Mouse (Mus musculus): Measurements from ENCODE around the gene Ppox. TPM values are rescaled to one million over a fixed set of nuclear protein-coding genes. Genes with fewer than 3 reads are reported as not detected.
"Not testable (repeated sequence)": the region's sequence is repeated elsewhere in the genome, so short reads cannot be mapped to it uniquely, and the experiment has no call there.

Gene Ppox
- polyA plus RNA-seq, 2 experiments from 2014 or later, result 53.6 to 58.0 TPM

DNA sequence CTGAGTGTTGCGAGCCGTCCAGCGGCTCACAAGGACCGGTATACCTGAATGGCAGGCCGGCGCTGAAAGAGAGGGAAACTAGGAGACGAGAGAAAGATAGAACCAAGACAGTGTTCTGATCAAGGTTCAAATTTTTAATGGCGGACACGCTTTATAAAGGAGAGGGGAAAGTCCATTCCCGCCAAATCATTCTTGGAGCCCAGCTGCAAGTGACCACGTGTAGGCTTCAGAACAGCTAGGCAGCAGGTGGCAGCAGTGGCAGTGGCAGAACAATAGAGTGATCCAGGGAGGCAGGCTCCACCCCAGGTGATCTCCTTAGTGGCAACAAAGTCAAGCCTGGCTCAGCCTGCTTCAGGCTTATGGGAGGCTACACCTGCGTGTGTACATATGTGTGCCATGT, 39.0 kb downstream of the Ppox start:
- not testable (repeated sequence) for ATAC-seq

DNA sequence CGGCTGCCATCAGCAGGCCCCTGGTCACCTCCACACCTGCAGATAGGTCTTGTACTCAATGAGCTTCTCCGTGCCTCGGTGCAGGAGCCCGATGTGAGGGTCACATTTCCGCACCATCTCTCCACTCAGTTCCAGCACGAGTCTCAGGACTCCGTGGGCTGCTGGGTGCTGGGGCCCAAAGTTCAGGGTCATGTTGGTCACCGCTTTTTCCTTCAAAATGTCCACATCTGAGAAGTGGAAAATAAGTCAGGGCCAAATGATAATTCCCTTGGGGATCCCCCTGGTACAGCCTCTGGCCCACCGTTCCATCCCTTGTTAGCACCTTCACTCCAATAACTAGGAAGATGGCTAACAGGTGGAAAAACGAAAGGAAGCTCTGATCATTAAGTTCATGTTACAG, 40.1 kb downstream of the Ppox start:
- ATAC-seq, result no peak

DNA sequence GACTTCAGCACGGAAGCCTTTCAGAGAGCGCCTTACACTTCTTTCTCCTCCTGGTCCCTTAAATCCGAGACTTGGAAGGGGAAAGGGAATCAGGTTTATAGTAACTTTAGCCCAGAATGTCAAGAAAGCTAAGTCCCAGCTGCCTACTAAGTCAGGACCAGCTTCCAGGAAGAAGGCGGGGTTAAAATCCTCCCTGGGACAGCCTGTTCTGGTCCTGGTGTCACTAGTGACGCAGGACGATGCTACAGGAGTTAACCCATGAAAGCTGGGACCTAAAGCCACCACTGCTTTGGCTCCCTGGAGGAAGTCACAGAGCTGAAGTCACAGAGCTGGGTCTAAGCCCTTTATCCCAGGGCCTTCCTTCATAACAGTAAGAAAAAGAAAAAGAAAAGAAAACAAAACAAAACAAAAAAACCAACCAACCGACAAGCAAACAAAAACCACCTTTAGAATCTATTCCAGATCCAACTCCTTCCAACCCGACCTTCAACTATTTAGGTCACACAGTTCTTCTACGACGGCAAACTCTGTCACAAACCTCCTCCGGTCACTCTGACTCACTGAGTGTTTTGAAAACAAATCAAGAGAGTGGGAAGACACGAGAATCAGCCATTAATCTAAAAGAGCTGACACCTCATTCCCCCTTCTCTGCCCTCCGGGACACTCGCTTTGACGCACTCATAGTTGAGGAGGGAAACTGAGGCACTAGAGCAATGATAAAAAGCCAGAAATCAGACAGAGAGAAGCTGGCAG, 40.8 kb downstream of the Ppox start:
- no peak for ATAC-seq

DNA sequence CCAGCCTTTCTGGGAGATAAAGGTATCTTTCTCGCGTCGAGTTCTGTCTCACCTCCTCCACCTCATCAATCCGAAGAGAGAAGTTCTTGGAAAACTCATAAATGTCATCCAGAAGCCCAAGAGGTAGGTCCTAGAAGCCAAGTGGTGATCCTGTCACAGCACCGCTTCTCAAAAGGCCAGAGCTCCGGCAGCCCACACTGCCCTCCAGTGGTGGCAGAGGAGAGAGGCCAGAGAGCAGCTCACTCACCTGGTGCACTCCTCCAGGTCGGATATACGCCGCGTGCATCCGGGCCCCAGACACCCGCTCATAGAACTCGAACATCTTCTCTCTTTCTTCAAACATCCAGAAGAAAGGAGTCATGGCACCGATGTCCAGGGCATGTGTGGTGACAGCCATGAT, 42.5 kb downstream of the Ppox start:
- ATAC-seq, result no peak

DNA sequence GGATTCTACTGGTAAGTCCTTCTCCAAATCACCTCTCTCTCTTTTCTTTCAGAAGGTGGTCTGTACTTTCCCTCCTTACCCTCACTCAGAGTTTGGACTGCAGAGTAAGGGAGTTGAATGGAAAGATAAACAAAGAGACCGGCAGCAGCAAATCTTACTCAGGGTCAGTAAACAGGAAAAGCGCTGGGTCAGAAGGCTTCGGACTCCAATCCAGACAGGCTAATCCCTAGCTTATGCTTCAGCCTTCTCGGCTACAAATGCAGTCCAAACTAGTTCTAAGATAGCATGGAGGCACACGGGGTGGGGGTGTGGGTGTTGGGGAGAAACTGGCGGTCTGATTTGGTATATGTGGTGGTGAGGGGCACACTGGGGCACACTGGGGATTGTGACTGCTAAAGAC, 43.5 kb downstream of the Ppox start:
- no peak for ATAC-seq

DNA sequence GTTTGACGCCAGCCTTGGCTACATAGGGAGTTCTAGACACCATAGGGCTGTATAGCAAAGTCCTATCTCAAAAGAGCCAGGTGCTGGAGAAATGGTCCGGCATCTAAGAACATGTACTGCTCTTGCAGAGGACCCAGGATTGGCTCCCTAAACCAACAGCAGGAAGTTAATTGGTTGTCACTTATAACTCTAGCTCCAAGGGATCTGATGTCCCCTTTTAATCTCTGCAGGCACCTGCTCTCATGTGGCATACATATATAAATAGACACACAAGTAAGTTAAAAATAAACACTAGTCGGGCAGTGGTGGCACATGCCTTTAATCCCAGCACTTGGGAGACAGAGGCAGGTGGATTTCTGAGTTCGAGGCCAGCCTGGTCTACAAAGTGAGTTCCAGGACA, 45.2 kb downstream of the Ppox start:
- ATAC-seq, result no peak

DNA sequence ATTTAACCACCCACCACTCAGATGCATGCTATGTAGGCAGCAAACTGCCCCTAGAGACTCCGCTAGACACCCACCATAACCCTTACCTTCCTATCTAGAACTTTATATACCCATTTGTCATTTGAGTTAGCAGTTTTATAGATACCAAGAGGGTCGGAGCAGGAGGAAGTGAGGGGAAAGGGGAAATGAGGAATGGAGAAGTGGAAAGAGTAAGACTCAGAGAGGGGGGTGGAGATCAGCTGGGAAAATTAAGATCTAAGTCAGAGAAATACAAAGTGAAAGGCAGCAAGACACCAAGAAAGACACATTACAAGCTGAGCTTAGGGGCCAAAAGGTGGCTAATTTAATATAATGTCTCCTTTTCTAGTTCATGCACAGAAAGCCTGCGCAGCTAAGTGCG, 46.4 kb downstream of the Ppox start:
- no peak for ATAC-seq

DNA sequence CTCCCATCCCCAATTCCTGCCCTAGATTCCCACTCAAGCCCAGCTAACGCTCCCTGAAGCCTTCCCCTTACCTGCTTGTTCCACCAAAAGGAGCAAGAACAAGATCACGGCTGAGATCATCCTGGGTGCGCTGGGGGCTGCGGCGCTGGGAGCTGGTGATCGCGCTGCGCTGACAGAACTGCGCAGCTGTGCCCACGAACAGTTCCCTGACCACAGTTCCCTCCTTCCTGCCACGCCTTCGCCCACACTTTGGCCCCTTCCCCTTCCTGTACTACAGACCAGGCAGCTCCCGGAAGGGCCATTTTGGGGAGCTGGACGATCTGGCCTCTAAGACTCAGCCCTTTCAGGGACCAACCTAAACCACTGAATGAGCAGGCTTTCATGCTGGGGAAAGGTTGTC, 46.9 kb downstream of the Ppox start, which contains the start of gene Fcer1g:
Gene Fcer1g, minus strand, starts transcription at position 240 of the 400 bp plus-strand sequence.
- no peak for ATAC-seq

DNA sequence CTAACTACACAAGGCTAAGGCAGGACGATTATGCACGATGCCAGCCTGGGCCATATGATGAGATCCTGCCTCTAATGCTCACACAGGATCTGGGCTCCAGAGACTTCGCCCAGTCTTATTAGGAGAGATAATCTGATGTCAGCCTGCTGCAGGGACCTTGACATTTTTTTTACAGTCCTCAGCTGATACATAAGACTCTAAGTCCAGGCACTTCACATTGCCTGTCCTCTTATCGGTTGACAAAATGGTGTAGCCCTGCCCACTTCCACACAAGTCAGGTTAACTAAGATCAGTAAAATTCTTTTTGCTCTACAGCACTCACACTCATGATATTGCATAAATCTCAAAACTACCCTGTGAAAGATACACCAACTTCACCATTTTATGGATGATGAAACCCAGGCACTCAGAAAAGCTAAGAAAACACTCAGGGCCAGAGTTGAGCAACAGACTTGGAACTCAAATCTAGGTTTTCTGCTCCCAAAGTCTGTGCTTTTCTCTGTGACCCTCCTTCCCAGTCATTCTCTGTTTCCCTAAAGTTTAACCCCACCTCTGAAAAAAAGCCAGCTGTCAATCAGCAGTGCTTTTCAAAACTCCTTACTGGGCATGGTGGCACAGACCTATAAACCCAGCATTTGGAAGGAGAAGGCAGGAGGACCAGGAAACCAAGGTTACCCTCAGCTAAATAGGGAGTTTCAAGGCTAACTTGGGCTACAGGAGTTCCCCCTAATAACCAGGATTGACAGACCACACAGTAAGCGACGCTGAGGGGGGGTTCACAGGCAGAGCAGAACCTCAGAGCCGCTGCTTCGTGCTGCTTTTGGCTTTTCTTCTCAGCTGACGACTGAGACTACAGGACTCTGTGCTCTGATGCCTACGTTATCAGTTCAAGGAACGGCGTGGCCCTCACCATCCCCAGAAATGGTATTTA, 47.9 kb downstream of the Ppox start:
- ATAC-seq, result no peak

DNA sequence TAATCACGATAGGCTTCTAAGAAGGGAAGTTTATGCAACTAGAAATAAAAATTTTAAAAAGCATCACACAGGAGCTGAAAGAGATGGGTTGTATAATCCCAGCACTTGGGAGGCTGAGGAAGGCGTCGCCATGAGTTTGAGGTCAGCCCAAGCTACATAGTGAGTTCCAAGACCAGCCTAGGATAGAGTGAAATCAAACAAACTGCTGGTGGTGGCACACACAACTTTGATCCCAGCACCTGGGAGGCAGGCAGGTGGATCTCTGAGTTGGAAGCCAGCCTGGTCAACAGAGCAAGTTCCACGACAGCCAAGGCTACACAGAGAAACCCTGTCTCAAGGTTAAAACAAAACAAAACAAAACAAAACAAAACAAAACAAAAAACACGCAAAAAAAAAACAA, 48.6 kb downstream of the Ppox start:
- ATAC-seq, result no peak

DNA sequence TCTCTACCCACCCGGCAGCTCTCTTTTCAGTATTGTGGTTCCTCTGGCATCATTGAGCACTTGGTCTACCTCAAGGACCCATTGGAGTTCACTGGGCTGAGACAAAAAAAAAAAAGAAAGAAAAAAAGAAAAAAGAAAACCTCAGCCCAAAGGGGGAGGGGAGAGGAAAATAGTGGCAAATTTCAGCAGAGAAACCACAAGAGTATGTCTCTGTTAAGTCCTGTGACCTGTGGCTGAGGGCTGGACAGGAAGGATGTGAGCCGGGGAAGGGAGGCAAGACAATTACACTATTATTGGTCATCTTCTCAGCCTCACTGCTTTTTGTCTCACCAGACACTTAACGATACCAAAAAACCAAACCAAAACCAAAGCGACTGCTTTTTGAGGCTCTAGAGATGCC, 49.1 kb downstream of the Ppox start:
- ATAC-seq, result no peak

DNA sequence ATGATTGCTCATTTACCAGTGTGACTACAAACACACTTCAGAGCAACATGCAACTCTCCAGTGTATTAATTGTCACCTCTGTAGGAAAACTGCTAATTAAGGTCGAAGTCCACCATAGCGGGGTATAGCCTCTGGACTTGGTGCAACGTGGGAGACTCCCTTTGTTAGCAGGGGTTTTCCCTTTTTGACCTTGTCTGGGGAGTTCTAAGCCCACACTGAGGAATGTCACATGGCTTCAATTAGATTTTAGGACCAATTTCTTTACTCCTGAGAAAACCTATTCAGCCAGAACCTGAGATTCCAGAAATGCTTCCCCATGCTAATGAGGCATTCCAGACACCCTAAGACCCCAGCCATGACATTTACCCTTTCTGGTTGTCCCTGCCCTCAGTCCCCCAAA, 50.8 kb downstream of the Ppox start:
- ATAC-seq, result no peak

DNA sequence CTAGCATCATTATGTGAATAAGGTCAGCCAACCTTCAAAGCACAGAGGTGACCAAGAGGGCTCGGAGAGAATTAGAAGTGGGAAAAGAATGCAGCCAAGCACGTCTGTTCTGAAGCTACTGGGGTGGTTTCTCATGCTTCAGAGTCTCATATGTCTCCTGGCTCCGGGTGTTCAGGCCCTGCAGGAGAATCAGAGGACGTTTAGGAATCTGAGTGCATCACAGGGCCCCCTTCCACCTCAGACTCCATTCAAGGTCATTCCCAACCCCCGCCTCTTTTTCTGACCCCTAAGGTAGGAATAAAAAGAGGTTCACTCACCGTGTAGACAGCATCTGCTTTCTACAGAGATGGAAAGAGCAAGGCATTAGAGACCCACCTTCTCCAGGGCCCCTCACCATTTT, 51.2 kb downstream of the Ppox start:
- no peak for ATAC-seq

DNA sequence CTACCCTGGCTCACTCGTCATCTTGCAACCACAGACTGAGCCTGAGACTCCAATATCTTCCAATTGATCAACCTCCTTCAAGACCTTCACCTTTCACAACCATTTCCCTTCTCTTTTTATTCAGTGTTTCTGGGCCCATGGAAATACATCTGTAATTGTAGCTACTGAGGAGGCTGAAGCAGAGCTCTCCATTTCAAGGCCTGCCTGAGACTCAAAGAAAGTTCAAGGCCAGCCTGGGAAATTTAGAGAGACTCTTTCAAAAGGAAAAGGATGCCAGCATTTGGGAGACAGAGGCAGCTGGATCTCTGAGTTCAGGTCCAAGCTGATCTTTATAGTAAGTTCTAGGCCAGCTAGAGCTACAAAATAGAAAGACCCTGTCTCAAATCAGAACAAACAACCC, 53.1 kb downstream of the Ppox start:
- no peak for ATAC-seq

DNA sequence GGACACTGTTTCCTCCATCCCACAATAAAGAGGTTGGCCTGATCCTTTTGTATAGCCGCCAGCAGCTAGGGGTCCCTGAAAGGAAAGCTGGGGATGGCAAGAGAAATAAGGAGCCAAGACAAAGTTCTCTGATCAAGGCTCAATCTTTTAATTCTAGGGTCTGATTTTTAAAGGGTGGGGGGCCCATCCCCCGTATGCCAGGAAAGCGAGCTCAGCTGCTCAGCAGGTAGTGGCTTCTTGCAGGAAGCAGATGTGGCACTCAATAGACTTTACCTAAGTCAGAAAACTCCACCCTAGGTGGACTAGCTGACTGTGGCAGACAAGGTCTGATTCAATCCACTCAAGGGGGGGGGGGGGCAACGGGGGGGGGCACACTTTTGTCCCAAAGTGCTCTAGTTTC, 54.2 kb downstream of the Ppox start:
- ATAC-seq, result no peak

Other genes starting within 250 kb of the Ppox start
- under 1 TPM in 1 of 2 experiments, not detected in 1; 0.45 TPM for gene Fcgr3, start 216.3 kb downstream of the Ppox start, polyA plus RNA-seq (2017; shearing (Covaris generic))
- 1 to 10 TPM; 2.1 to 2.4 TPM for gene Cfap126, start 167.3 kb downstream of the Ppox start, polyA plus RNA-seq (2017; shearing (Covaris generic))
- 100 to 1,000 TPM; 102 to 131 TPM for gene Sdhc, start 130.6 kb downstream of the Ppox start, polyA plus RNA-seq (2017; shearing (Covaris generic))
- not detected for gene Mpz, start 130.5 kb downstream of the Ppox start, polyA plus RNA-seq (2017; shearing (Covaris generic))
- not detected for gene Pcp4l1, start 84.9 kb downstream of the Ppox start, polyA plus RNA-seq (2017; shearing (Covaris generic))
- under 1 TPM; 0.40 to 0.66 TPM for gene Nr1i3, start 67.2 kb downstream of the Ppox start, polyA plus RNA-seq (2017; shearing (Covaris generic))
- 10 to 100 TPM; 25.1 to 27.8 TPM for gene Tomm40l, start 58.7 kb downstream of the Ppox start, polyA plus RNA-seq (2017; shearing (Covaris generic))
- gene Apoa2, start 56.1 kb downstream of the Ppox start, polyA plus RNA-seq (2017; shearing (Covaris generic)), result not detected
- gene Fcer1g, start 46.8 kb downstream of the Ppox start, polyA plus RNA-seq (2017; shearing (Covaris generic)), result 1 to 10 TPM; 1.7 to 4.0 TPM
- under 1 TPM in 1 of 2 experiments, not detected in 1; 0.09 TPM for gene Adamts4, start 30.8 kb downstream of the Ppox start, polyA plus RNA-seq (2017; shearing (Covaris generic))
- 100 to 1,000 TPM; 108 to 141 TPM for gene Ndufs2, start 29.8 kb downstream of the Ppox start, polyA plus RNA-seq (2017; shearing (Covaris generic))
- 10 to 100 TPM; 33.1 to 35.7 TPM for gene B4galt3, start 10.9 kb downstream of the Ppox start, polyA plus RNA-seq (2017; shearing (Covaris generic))
- gene Usp21, start 6.8 kb upstream of the Ppox start, polyA plus RNA-seq (2017; shearing (Covaris generic)), result 10 to 100 TPM; 11.8 to 19.8 TPM
- gene Ufc1, start 13.8 kb upstream of the Ppox start, polyA plus RNA-seq (2017; shearing (Covaris generic)), result 100 to 1,000 TPM; 100 to 110 TPM
- gene Dedd, start 48.0 kb upstream of the Ppox start, polyA plus RNA-seq (2017; shearing (Covaris generic)), result 10 to 100 TPM; 33.7 to 35.2 TPM
- 10 to 100 TPM; 26.3 to 29.7 TPM for gene Nit1, start 64.5 kb upstream of the Ppox start, polyA plus RNA-seq (2017; shearing (Covaris generic))
- gene Pfdn2, start 64.5 kb upstream of the Ppox start, polyA plus RNA-seq (2017; shearing (Covaris generic)), result 10 to 100 TPM; 34.7 to 60.5 TPM
- gene Klhdc9, start 79.6 kb upstream of the Ppox start, polyA plus RNA-seq (2017; shearing (Covaris generic)), result under 1 TPM in 1 of 2 experiments, not detected in 1; 0.48 TPM
- under 1 TPM in 1 of 2 experiments, not detected in 1; 0.09 TPM for gene Nectin4, start 88.9 kb upstream of the Ppox start, polyA plus RNA-seq (2017; shearing (Covaris generic))
- gene Arhgap30, start 107.8 kb upstream of the Ppox start, polyA plus RNA-seq (2017; shearing (Covaris generic)), result 10 to 100 TPM; 71.7 to 78.8 TPM
- gene Usf1, start 130.1 kb upstream of the Ppox start, polyA plus RNA-seq (2017; shearing (Covaris generic)), result 10 to 100 TPM; 41.0 to 43.1 TPM
- 1 to 10 TPM; 5.9 to 10.0 TPM for gene Tstd1, start 137.7 kb upstream of the Ppox start, polyA plus RNA-seq (2017; shearing (Covaris generic))
- under 1 TPM in 1 of 2 experiments, not detected in 1; 0.18 TPM for gene F11r, start 156.3 kb upstream of the Ppox start, polyA plus RNA-seq (2017; shearing (Covaris generic))
- gene Alyref2, start 222.3 kb upstream of the Ppox start, polyA plus RNA-seq (2017; shearing (Covaris generic)), result 10 to 100 TPM in 1 of 2 experiments, 1 to 10 TPM in 1; 8.9 to 11.1 TPM

Data from activated CD4-positive, CD25-positive, alpha-beta regulatory T cell, adult 4 months (primary cell).